Mouse (Mus musculus) lung, embryonic 14.5 days (tissue): ENCODE results near the gene Caskin2. TPM values are rescaled to one million over a fixed set of nuclear protein-coding genes. Genes with fewer than 3 reads are reported as not detected.

ENCODE experiments used
- ATAC-seq: fragments of 200-750 bp; cut with Nextera tagmentation; 2 replicates; pipeline ENCODE4 v1.8.0; 2017; ENCODE audit warnings: mild to moderate bottlenecking, moderate TSS enrichment, moderate library complexity; ENCODE audit not compliant: insufficient read depth
- DNase-seq: peaks from one replicate; pipeline ENCODE4 v3.0.0-alpha.2; 2015
- H3K27ac ChIP-seq: fragments of 300-500 bp; sonication (generic); 2 replicates; pipeline ENCODE4 v1.5.1; 2014; ENCODE audit warnings: low read depth, mild to moderate bottlenecking, moderate library complexity
- H3K27me3 ChIP-seq: fragments of 300-500 bp; sonication (generic); 2 replicates; pipeline ENCODE4 v1.6.1; 2014; ENCODE audit warnings: low read length, control low read depth; ENCODE audit not compliant: insufficient read depth
- H3K36me3 ChIP-seq: fragments of 300-500 bp; sonication (generic); 2 replicates; pipeline ENCODE4 v1.6.1; 2014; ENCODE audit warnings: control low read depth; ENCODE audit not compliant: insufficient read depth
- H3K4me1 ChIP-seq: fragments of 300-500 bp; sonication (generic); 2 replicates; pipeline ENCODE4 v1.6.1; 2014; ENCODE audit warnings: antibody characterized with exemption, control low read depth; ENCODE audit not compliant: insufficient read depth
- H3K4me2 ChIP-seq: fragments of 300-500 bp; sonication (generic); 2 replicates; pipeline ENCODE4 v1.6.1; 2014; ENCODE audit warnings: mild to moderate bottlenecking
- H3K4me3 ChIP-seq: fragments of 300-500 bp; sonication (generic); 2 replicates; pipeline ENCODE4 v1.5.1; 2014; ENCODE audit warnings: low read depth, low read length
- H3K9ac ChIP-seq: fragments of 300-500 bp; sonication (generic); 2 replicates; pipeline ENCODE4 v1.6.1; 2014
- H3K9me3 ChIP-seq: fragments of 300-500 bp; sonication (generic); 2 replicates; pipeline ENCODE4 v1.6.1; 2016; ENCODE audit warnings: low read depth, low read length, control low read depth
- CTCF ChIP-seq: IDR thresholded peaks from 2 replicates; pipeline ENCODE4 v1.5.1; 2016; ENCODE audit warnings: antibody characterized with exemption, low read depth
- WGBS: fragments of 180-500 bp; shearing (Covaris S2); extraction: QIAGEN DNeasy Blood & Tissue Kit; methylation state at CpG from one replicate; pipeline ENCODE4 v1.1.7; 2014; 5-methylcytosine and 5-hydroxymethylcytosine counted together
- polyA plus RNA-seq: library from polyadenylated mRNA; unstranded; fragments of >200 nt; fragmentation: Nextera tagmentation; extraction: Ambion mirVana; gene quantifications from 2 replicates; pipeline ENCODE4 v1.2.1, GENCODE M21; 2014

Caskin2 gene
- polyA plus RNA-seq, 1 experiment from 2014 or later = 23.0 TPM

DNA sequence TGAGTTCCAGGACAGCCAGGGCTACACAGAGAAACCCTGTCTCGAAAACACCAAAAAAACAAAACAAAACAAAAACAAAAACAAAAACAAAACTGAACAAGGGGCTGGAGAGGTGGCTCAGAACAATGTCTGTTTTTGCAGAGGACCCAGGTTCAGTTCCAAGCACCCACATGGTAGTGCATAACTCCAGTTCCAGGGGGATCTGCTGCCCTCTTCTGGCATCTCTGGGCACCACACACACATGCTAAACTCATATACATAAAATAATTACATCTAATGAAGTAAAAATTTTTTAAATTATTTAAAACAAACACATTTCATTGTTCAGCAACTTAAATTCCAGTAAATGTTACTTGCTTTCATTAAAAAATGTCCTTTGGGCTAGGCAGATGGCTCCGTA, 32.4 kb upstream of the Caskin2 start:
- WGBS = 89% methylated on average over 2 of the region's 2 CpGs
- Histone ChIP-seq H3K4me1 (peaks cover 29% of the 10 kb centered on the region), H3K4me3 (no peak overlapping the region), H3K9me3 (0 out of 2 replicates have a peak, but pooled peaks cover 3% of the 10 kb centered on the region), H3K36me3 (peaks cover 41% of the 10 kb centered on the region), H3K27me3 (no peaks in the 10 kb centered on the region), H3K9ac (no peak overlapping the region), H3K27ac (no peak overlapping the region), H3K4me2 (no peak overlapping the region)
- ATAC-seq (no peak), DNase-seq (no peak)
- TF ChIP-seq CTCF = no peak; the same call in 1 of the 2 replicates

DNA sequence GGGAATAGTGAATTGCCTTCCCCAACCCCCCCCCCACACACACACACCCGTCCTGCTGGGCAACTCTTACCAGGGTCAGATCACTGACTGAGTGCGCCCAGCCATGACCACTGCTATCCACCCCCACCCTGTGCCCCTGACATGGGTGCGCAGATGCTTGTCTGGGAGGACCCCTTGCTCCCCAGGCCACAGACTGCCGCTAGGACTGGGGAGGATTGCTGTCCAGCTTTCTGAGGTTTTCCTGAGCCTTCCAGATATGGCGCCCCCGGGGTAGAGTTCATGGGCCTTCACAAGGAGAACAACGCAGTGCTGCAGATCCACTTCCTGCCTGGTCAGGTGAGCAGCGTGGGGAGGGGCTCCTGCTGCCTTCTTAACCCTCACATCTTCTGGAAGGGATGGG, 30.8 kb upstream of the Caskin2 start:
- no peak for DNase-seq
- H3K4me3 ChIP-seq = no peak overlapping the region
- H3K9ac ChIP-seq = no peak overlapping the region
- H3K27me3 ChIP-seq = no peaks in the 10 kb centered on the region
- peak overlapping the region; percentile 50; the same call in 1 of the 2 replicates for H3K27ac ChIP-seq
- WGBS = 60% methylated on average over 8 of the region's 8 CpGs
- no peak overlapping the region; the same call in 1 of the 2 replicates for H3K4me2 ChIP-seq
- no peak for ATAC-seq
- peaks cover 36% of the 10 kb centered on the region for H3K4me1 ChIP-seq
- 0 out of 2 replicates have a peak, but pooled peaks cover 3% of the 10 kb centered on the region for H3K9me3 ChIP-seq
- peaks cover 33% of the 10 kb centered on the region for H3K36me3 ChIP-seq
- TF ChIP-seq CTCF = no peak

- no peak overlapping the region for H3K4me3 ChIP-seq
- DNase-seq (peak; percentile 34), ATAC-seq (no peak)
- 71% methylated on average over 5 of the region's 5 CpGs for WGBS
- TF ChIP-seq CTCF = no peak
- no peak overlapping the region for H3K9ac ChIP-seq
- H3K36me3 ChIP-seq = peaks cover 30% of the 10 kb centered on the region
- H3K9me3 ChIP-seq = 0 out of 2 replicates have a peak, but pooled peaks cover 3% of the 10 kb centered on the region
- peaks cover 39% of the 10 kb centered on the region for H3K4me1 ChIP-seq
- H3K4me2 ChIP-seq = no peak overlapping the region; the same call in 1 of the 2 replicates
- peak overlapping the region; percentile 50 for H3K27ac ChIP-seq
- no peaks in the 10 kb centered on the region for H3K27me3 ChIP-seq
Observed at GRCm38 (mm10) chr11:115843891-115844239, 30.4 kb upstream of the Caskin2 start.

DNA sequence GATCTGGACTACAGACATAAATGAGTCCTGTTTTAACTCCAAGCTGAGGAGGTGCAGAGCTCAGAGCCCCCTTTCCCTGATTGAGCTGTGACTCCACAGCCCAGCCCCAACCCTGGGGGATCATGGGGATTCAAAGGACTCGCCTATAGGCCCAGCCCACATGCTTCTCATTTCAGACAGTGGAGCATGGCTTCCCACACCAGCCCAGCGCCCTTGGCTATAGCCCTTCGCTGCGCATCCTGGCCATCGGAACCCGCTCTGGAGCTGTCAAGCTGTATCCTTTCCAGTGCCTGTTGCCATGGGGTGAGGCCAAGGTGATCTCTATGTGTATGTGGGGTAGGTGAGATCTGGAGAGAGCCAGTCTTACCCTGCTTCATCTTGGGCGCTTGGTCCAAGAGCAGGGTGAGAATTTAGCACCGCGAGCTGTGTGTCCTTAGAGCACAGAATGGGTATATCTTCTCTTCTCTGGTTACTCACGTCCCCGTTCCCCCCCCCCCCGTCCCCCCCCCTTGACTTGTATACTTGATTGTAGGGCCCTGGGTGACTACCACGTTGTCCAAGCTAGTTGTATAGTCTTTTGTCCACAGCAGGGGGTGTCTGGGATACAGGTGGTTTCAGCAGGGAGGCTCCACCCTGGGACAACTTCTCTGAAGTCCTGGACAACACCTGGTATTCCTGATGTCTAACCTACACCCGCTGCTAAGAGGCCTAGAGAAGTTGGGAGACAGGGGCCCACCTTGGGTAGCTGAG, 29.9 kb upstream of the Caskin2 start:
- peaks cover 25% of the 10 kb centered on the region for H3K36me3 ChIP-seq
- ATAC-seq (no peak), DNase-seq (no peak)
- no peak overlapping the region for H3K9ac ChIP-seq
- no peaks in the 10 kb centered on the region for H3K27me3 ChIP-seq
- 70% methylated on average over 14 of the region's 14 CpGs for WGBS
- no peak for TF ChIP-seq CTCF
- no peak overlapping the region for H3K4me3 ChIP-seq
- H3K4me2 ChIP-seq = no peak overlapping the region; the same call in 1 of the 2 replicates
- H3K9me3 ChIP-seq = 0 out of 2 replicates have a peak, but pooled peaks cover 3% of the 10 kb centered on the region
- peak overlapping the region; percentile 87 for H3K27ac ChIP-seq
- peaks cover 40% of the 10 kb centered on the region for H3K4me1 ChIP-seq

DNA sequence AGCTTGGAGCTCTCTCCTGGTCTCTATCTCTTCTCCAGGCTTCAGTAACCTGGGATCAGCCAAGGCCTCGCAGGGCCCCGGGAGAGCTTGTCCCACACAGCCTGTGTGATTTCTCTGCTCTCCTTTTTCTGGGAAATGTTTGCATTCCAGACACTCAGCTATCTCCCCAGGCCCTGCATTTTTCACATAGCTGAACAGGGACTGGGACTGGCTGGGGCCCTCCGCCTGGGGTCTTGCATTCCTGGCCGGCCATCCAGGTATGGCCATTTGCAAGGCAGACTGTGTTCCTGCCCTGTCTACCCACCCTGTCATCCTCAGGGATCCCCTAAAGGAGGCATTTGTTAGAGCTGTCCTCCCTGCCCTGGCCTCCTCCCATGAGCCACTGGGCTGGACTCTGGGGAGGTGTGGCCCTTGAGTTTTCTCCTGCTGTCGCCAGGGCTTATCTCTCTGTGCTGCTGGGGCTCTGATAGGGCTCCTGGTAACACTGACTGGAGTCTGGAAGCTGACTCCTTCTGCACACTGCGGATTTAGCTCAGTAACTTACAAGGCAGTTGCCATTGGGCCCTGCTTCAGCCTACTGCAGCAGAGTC, 28.6 kb upstream of the Caskin2 start:
- WGBS = 10% methylated on average over 6 of the region's 6 CpGs
- Histone ChIP-seq H3K27me3 (no peaks in the 10 kb centered on the region), H3K4me2 (peak overlapping the region; percentile 24; the same call in 1 of the 2 replicates), H3K27ac (peak overlapping the region; percentile 87), H3K9ac (peak overlapping the region; percentile 21; the same call in 1 of the 2 replicates), H3K36me3 (peaks cover 20% of the 10 kb centered on the region), H3K4me3 (no peak overlapping the region), H3K9me3 (0 out of 2 replicates have a peak, but pooled peaks cover 3% of the 10 kb centered on the region), H3K4me1 (peaks cover 45% of the 10 kb centered on the region)
- TF ChIP-seq CTCF = no peak
- DNase-seq (peak; percentile 71), ATAC-seq (peak; percentile 75)

GRCm38 (mm10) chr11:115841044-115841443, 27.6 kb upstream of the Caskin2 start:
- WGBS = 81% methylated on average over 6 of the region's 6 CpGs
- Histone ChIP-seq H3K36me3 (peaks cover 17% of the 10 kb centered on the region), H3K9me3 (0 out of 2 replicates have a peak, but pooled peaks cover 3% of the 10 kb centered on the region), H3K4me1 (peaks cover 45% of the 10 kb centered on the region), H3K4me3 (no peak overlapping the region), H3K27me3 (no peaks in the 10 kb centered on the region), H3K27ac (peak overlapping the region; percentile 87), H3K4me2 (no peak overlapping the region), H3K9ac (no peak overlapping the region)
- peak; percentile 41 for TF ChIP-seq CTCF
- ATAC-seq (no peak), DNase-seq (no peak)

GRCm38 (mm10) chr11:115839732-115840131, 26.3 kb upstream of the Caskin2 start:
- H3K4me2 ChIP-seq = no peak overlapping the region
- peaks cover 45% of the 10 kb centered on the region for H3K4me1 ChIP-seq
- 51% methylated on average over 3 of the region's 3 CpGs for WGBS
- ATAC-seq = no peak
- H3K9ac ChIP-seq = no peak overlapping the region
- no peak for TF ChIP-seq CTCF
- H3K4me3 ChIP-seq = no peak overlapping the region
- H3K27ac ChIP-seq = peak overlapping the region; percentile 84; the same call in 1 of the 2 replicates
- H3K36me3 ChIP-seq = 0 out of 2 replicates have a peak, but pooled peaks cover 5% of the 10 kb centered on the region
- H3K9me3 ChIP-seq = no peaks in the 10 kb centered on the region
- DNase-seq = no peak
- H3K27me3 ChIP-seq = no peaks in the 10 kb centered on the region
